Mouse (Mus musculus): ENCODE measurements around the gene Lef1.

Lef1 gene

GRCm38 (mm10) chr3:131190239-131190638 is 80.0 kb downstream of the Lef1 start:
- intact Hi-C loops (cut with DNase I) = no loop called here

GRCm38 (mm10) chr3:131190671-131191367 is 80.5 kb downstream of the Lef1 start:
- intact Hi-C loops (cut with DNase I) = no loop called here

GRCm38 (mm10) chr3:131191454-131191853 is 81.2 kb downstream of the Lef1 start:
- intact Hi-C loops (cut with DNase I) = no loop called here

- intact Hi-C loops (cut with DNase I) = no loop called here
Measured at GRCm38 (mm10) chr3:131196050-131196449, 85.8 kb downstream of the Lef1 start.

- intact Hi-C loops (cut with DNase I) = no loop called here
Measured at GRCm38 (mm10) chr3:131196507-131197019, 86.3 kb downstream of the Lef1 start.

GRCm38 (mm10) chr3:131198991-131199390 is 88.7 kb downstream of the Lef1 start:
- intact Hi-C loops (cut with DNase I) = no loop called here

GRCm38 (mm10) chr3:131199590-131200288 is 89.5 kb downstream of the Lef1 start:
- intact Hi-C loops (cut with DNase I) = no loop called here

- intact Hi-C loops (cut with DNase I) = no loop called here
Measured at GRCm38 (mm10) chr3:131202311-131202710, 92.0 kb downstream of the Lef1 start.

GRCm38 (mm10) chr3:131207846-131208245 is 97.6 kb downstream of the Lef1 start:
- intact Hi-C loops (cut with DNase I) = no loop called here

- intact Hi-C loops (cut with DNase I) = no loop called here
Measured at GRCm38 (mm10) chr3:131208265-131208891, 98.1 kb downstream of the Lef1 start.

- intact Hi-C loops (cut with DNase I) = no loop called here
Measured at GRCm38 (mm10) chr3:131212200-131212599, 101.9 kb downstream of the Lef1 start.

GRCm38 (mm10) chr3:131214060-131214658 is 103.9 kb downstream of the Lef1 start:
- intact Hi-C loops (cut with DNase I) = no loop called here

GRCm38 (mm10) chr3:131214841-131215240 is 104.6 kb downstream of the Lef1 start:
- intact Hi-C loops (cut with DNase I) = no loop called here

GRCm38 (mm10) chr3:131218636-131219390 is 108.5 kb downstream of the Lef1 start:
- intact Hi-C loops (cut with DNase I) = no loop called here

- intact Hi-C loops (cut with DNase I) = loop anchor here (5.0 kb wide), 1 partner anchor 341 kb away; no protein-coding TSS in a partner anchor
Measured at GRCm38 (mm10) chr3:131228083-131228482, 117.8 kb downstream of the Lef1 start.

- intact Hi-C loops (cut with DNase I) = loop anchor here (2.0 to 5.0 kb wide), 3 partner anchors 418 to 520 kb away; no protein-coding TSS in a partner anchor
Measured at GRCm38 (mm10) chr3:131237061-131237460, 126.8 kb downstream of the Lef1 start.

- intact Hi-C loops (cut with DNase I) = loop anchor here (2.0 to 5.0 kb wide), 3 partner anchors 419 to 521 kb away; no protein-coding TSS in a partner anchor
Measured at GRCm38 (mm10) chr3:131237785-131238633, 127.7 kb downstream of the Lef1 start.

- intact Hi-C loops (cut with DNase I) = loop anchor here (5.0 kb wide), 1 partner anchor 36 kb away; no protein-coding TSS in a partner anchor
Measured at GRCm38 (mm10) chr3:131245766-131246578, 135.7 kb downstream of the Lef1 start.

- intact Hi-C loops (cut with DNase I) = loop anchor here (5.0 kb wide), 1 partner anchor 36 kb away; no protein-coding TSS in a partner anchor
Measured at GRCm38 (mm10) chr3:131246579-131247046, 136.3 kb downstream of the Lef1 start.

All from adrenal gland (tissue).